Mouse (Mus musculus): ENCODE data around the gene Inpp4b. TPM values are rescaled to one million over a fixed set of nuclear protein-coding genes. Genes with fewer than 3 reads are reported as not detected.
A peak's percentile ranks its signal among the peaks of the same experiment; 100 is the strongest.

The Inpp4b gene
- total RNA-seq, 2 experiments from 2014 or later = 9.9 to 11.2 TPM

- intact Hi-C loops (cut with DNase I) = no loop called here
- DNase-seq (ENCODE audit: extremely low spot score in 1 of 2, low spot score in 2 of 2) = no peak
Observed at GRCm38 (mm10) chr8:81761466-81761865, 419.1 kb downstream of the Inpp4b start.

- DNase-seq (ENCODE audit: extremely low spot score in 1 of 2, low spot score in 2 of 2) = no peak
- intact Hi-C loops (cut with DNase I) = no loop called here
Observed at GRCm38 (mm10) chr8:81766033-81766432, 423.7 kb downstream of the Inpp4b start.

GRCm38 (mm10) chr8:81767411-81768312 is 425.3 kb downstream of the Inpp4b start:
- intact Hi-C loops (cut with DNase I) = no loop called here
- DNase-seq (ENCODE audit: extremely low spot score in 1 of 2, low spot score in 2 of 2) = peak in 1 of 2 experiments; percentile 20

- intact Hi-C loops (cut with DNase I) = no loop called here
Observed at GRCm38 (mm10) chr8:81768313-81768675, 425.9 kb downstream of the Inpp4b start.

GRCm38 (mm10) chr8:81768731-81769445 is 426.5 kb downstream of the Inpp4b start:
- DNase-seq (ENCODE audit: extremely low spot score in 1 of 2, low spot score in 2 of 2) = no peak
- intact Hi-C loops (cut with DNase I) = no loop called here

More at GRCm38 (mm10) chr8:81768313-81768675, 425.9 kb downstream of the Inpp4b start:
- DNase-seq (ENCODE audit: extremely low spot score in 1 of 2, low spot score in 2 of 2) = peak in 1 of 2 experiments; percentile 22

GRCm38 (mm10) chr8:81770603-81771276 is 428.4 kb downstream of the Inpp4b start:
- intact Hi-C loops (cut with DNase I) = no loop called here
- DNase-seq (ENCODE audit: extremely low spot score in 1 of 2, low spot score in 2 of 2) = no peak

GRCm38 (mm10) chr8:81772855-81773254 is 430.5 kb downstream of the Inpp4b start:
- intact Hi-C loops (cut with DNase I) = no loop called here
- DNase-seq (ENCODE audit: extremely low spot score in 1 of 2, low spot score in 2 of 2) = no peak

- no peak for DNase-seq (ENCODE audit: extremely low spot score in 1 of 2, low spot score in 2 of 2)
- intact Hi-C loops (cut with DNase I) = no loop called here
Observed at GRCm38 (mm10) chr8:81773305-81773965, 431.1 kb downstream of the Inpp4b start.

- intact Hi-C loops (cut with DNase I) = no loop called here
- DNase-seq (ENCODE audit: extremely low spot score in 1 of 2, low spot score in 2 of 2) = no peak
Observed at GRCm38 (mm10) chr8:81774010-81774409, 431.7 kb downstream of the Inpp4b start.

- intact Hi-C loops (cut with DNase I) = no loop called here
- DNase-seq (ENCODE audit: extremely low spot score in 1 of 2, low spot score in 2 of 2) = no peak
Observed at GRCm38 (mm10) chr8:81774454-81774853, 432.1 kb downstream of the Inpp4b start.

GRCm38 (mm10) chr8:81776516-81777237 is 434.3 kb downstream of the Inpp4b start:
- no peak for DNase-seq (ENCODE audit: extremely low spot score in 1 of 2, low spot score in 2 of 2)
- intact Hi-C loops (cut with DNase I) = no loop called here

- DNase-seq (ENCODE audit: extremely low spot score in 1 of 2, low spot score in 2 of 2) = no peak
- intact Hi-C loops (cut with DNase I) = no loop called here
Observed at GRCm38 (mm10) chr8:81777704-81778103, 435.3 kb downstream of the Inpp4b start.

GRCm38 (mm10) chr8:81779440-81779839 is 437.1 kb downstream of the Inpp4b start:
- no peak for DNase-seq (ENCODE audit: extremely low spot score in 1 of 2, low spot score in 2 of 2)
- intact Hi-C loops (cut with DNase I) = no loop called here

GRCm38 (mm10) chr8:81780166-81780565 is 437.8 kb downstream of the Inpp4b start:
- DNase-seq (ENCODE audit: extremely low spot score in 1 of 2, low spot score in 2 of 2) = no peak
- intact Hi-C loops (cut with DNase I) = no loop called here

GRCm38 (mm10) chr8:81780921-81781675 is 438.7 kb downstream of the Inpp4b start:
- DNase-seq (ENCODE audit: extremely low spot score in 1 of 2, low spot score in 2 of 2) = no peak
- intact Hi-C loops (cut with DNase I) = no loop called here

- intact Hi-C loops (cut with DNase I) = no loop called here
- no peak for DNase-seq (ENCODE audit: extremely low spot score in 1 of 2, low spot score in 2 of 2)
Observed at GRCm38 (mm10) chr8:81782781-81783180, 440.4 kb downstream of the Inpp4b start.

- DNase-seq (ENCODE audit: extremely low spot score in 1 of 2, low spot score in 2 of 2) = no peak
- intact Hi-C loops (cut with DNase I) = no loop called here
Observed at GRCm38 (mm10) chr8:81784775-81785174, 442.4 kb downstream of the Inpp4b start.

GRCm38 (mm10) chr8:81788498-81788897 is 446.1 kb downstream of the Inpp4b start:
- intact Hi-C loops (cut with DNase I) = no loop called here
- no peak for DNase-seq (ENCODE audit: extremely low spot score in 1 of 2, low spot score in 2 of 2)

Data from left cerebral cortex, postnatal 10 days (tissue).